Mouse (Mus musculus): ENCODE data around the gene Slit3.

Gene Slit3

GRCm38 (mm10) chr11:35578796-35579195 is 457.8 kb downstream of the Slit3 start:
- no peak for DNase-seq (ENCODE audit: low read depth, low spot score)

GRCm38 (mm10) chr11:35582591-35582990 is 461.6 kb downstream of the Slit3 start:
- no peak for DNase-seq (ENCODE audit: low read depth, low spot score)

- no peak for DNase-seq (ENCODE audit: low read depth, low spot score)
Observed at GRCm38 (mm10) chr11:35583633-35584032, 462.6 kb downstream of the Slit3 start.

GRCm38 (mm10) chr11:35587174-35587959 is 466.3 kb downstream of the Slit3 start:
- no peak for DNase-seq (ENCODE audit: low read depth, low spot score)

- DNase-seq (ENCODE audit: low read depth, low spot score), result no peak
Observed at GRCm38 (mm10) chr11:35589892-35590291, 468.9 kb downstream of the Slit3 start.

- peak; percentile 55 for DNase-seq (ENCODE audit: low read depth, low spot score)
Observed at GRCm38 (mm10) chr11:35593146-35594034, 472.4 kb downstream of the Slit3 start.

GRCm38 (mm10) chr11:35596064-35596463 is 475.0 kb downstream of the Slit3 start:
- DNase-seq (ENCODE audit: low read depth, low spot score), result no peak

GRCm38 (mm10) chr11:35597882-35598281 is 476.9 kb downstream of the Slit3 start:
- no peak for DNase-seq (ENCODE audit: low read depth, low spot score)

GRCm38 (mm10) chr11:35598732-35599131 is 477.7 kb downstream of the Slit3 start:
- no peak for DNase-seq (ENCODE audit: low read depth, low spot score)

- DNase-seq (ENCODE audit: low read depth, low spot score), result no peak
Observed at GRCm38 (mm10) chr11:35601652-35602240, 480.7 kb downstream of the Slit3 start.

GRCm38 (mm10) chr11:35602586-35602985 is 481.6 kb downstream of the Slit3 start:
- no peak for DNase-seq (ENCODE audit: low read depth, low spot score)

GRCm38 (mm10) chr11:35603946-35604345 is 482.9 kb downstream of the Slit3 start:
- DNase-seq (ENCODE audit: low read depth, low spot score), result no peak

GRCm38 (mm10) chr11:35604848-35605790 is 484.1 kb downstream of the Slit3 start:
- DNase-seq (ENCODE audit: low read depth, low spot score), result no peak

GRCm38 (mm10) chr11:35607191-35607590 is 486.2 kb downstream of the Slit3 start:
- peak; percentile 42 for DNase-seq (ENCODE audit: low read depth, low spot score)

GRCm38 (mm10) chr11:35608794-35609193 is 487.8 kb downstream of the Slit3 start:
- DNase-seq (ENCODE audit: low read depth, low spot score), result no peak

GRCm38 (mm10) chr11:35612262-35612896 is 491.4 kb downstream of the Slit3 start:
- no peak for DNase-seq (ENCODE audit: low read depth, low spot score)

- no peak for DNase-seq (ENCODE audit: low read depth, low spot score)
Observed at GRCm38 (mm10) chr11:35614530-35614929, 493.5 kb downstream of the Slit3 start.

- no peak for DNase-seq (ENCODE audit: low read depth, low spot score)
Observed at GRCm38 (mm10) chr11:35619421-35619820, 498.4 kb downstream of the Slit3 start.

GRCm38 (mm10) chr11:35622736-35623135 is 501.7 kb downstream of the Slit3 start:
- no peak for DNase-seq (ENCODE audit: low read depth, low spot score)

GRCm38 (mm10) chr11:35624515-35625270 is 503.7 kb downstream of the Slit3 start:
- DNase-seq (ENCODE audit: low read depth, low spot score), result no peak
